Mouse (Mus musculus) megakaryocyte, embryonic 14.5 days (primary cell): Measurements from ENCODE around the gene Dnm3.

Experiments used
- FLI1 ChIP-seq: IDR thresholded peaks from 2 replicates; pipeline ENCODE4 v1.6.1; 2012; ENCODE audit warnings: low read length, inconsistent platforms, mixed read lengths
- GATA1 ChIP-seq: IDR thresholded peaks from 3 replicates; pipeline ENCODE4 v1.6.1; 2012; ENCODE audit warnings: mixed read lengths, low read length, inconsistent platforms, borderline replicate concordance

GRCm38 (mm10) chr1:162043788-162044717 is 433.8 kb downstream of the Dnm3 start:
- no peak for TF ChIP-seq GATA1
- TF ChIP-seq FLI1, result no peak
